Mouse (Mus musculus) heart, postnatal 0 days (tissue): ENCODE measurements around the gene Dus3l. TPM values are rescaled to one million over a fixed set of nuclear protein-coding genes. Genes with fewer than 3 reads are reported as not detected.
A peak's percentile ranks its signal among the peaks of the same experiment; 100 is the strongest.

Experiments used
- ATAC-seq: fragments of 200-750 bp; cut with Nextera tagmentation; 2 replicates; pipeline ENCODE4 v1.8.0; 2017; ENCODE audit warnings: low read depth, moderate number of reproducible peaks, moderate library complexity; ENCODE audit not compliant: insufficient read depth
- DNase-seq: peaks from one replicate; pipeline ENCODE4 v3.0.0-alpha.2; 2016; ENCODE audit warnings: low spot score
- H3K27ac ChIP-seq: fragments of 300-500 bp; sonication (generic); 2 replicates; pipeline ENCODE4 v1.5.1; 2014; ENCODE audit warnings: low read depth, mild to moderate bottlenecking
- H3K27me3 ChIP-seq: fragments of 300-500 bp; sonication (generic); 2 replicates; pipeline ENCODE4 v1.6.1; 2014; ENCODE audit warnings: low read length, mixed read lengths; ENCODE audit not compliant: control insufficient read depth, insufficient read depth
- H3K36me3 ChIP-seq: fragments of 300-500 bp; sonication (generic); replicated peaks from 2 replicates; pipeline ENCODE4 v1.6.1; 2014; ENCODE audit warnings: low read length, mixed read lengths; ENCODE audit not compliant: control insufficient read depth, insufficient read depth
- H3K4me1 ChIP-seq: fragments of 300-500 bp; sonication (generic); 2 replicates; pipeline ENCODE4 v1.6.1; 2014; ENCODE audit warnings: antibody characterized with exemption; ENCODE audit not compliant: control insufficient read depth, insufficient read depth
- H3K4me2 ChIP-seq: fragments of 300-500 bp; sonication (generic); 2 replicates; pipeline ENCODE4 v1.6.1; 2014; ENCODE audit warnings: low read depth, mild to moderate bottlenecking, low read length, moderate library complexity
- H3K4me3 ChIP-seq: fragments of 300-500 bp; sonication (generic); 2 replicates; pipeline ENCODE4 v1.5.1; 2014; ENCODE audit warnings: low read depth, low read length
- H3K9ac ChIP-seq: fragments of 300-500 bp; sonication (generic); replicated peaks from 2 replicates; pipeline ENCODE4 v1.6.1; 2014; ENCODE audit warnings: low read depth, low read length, mixed read lengths
- H3K9me3 ChIP-seq: fragments of 300-500 bp; sonication (generic); replicated peaks from 2 replicates; pipeline ENCODE4 v1.6.1; 2016; ENCODE audit warnings: low read length; ENCODE audit not compliant: control insufficient read depth
- CTCF ChIP-seq: IDR thresholded peaks from 2 replicates; pipeline ENCODE4 v1.5.1; 2016; ENCODE audit warnings: antibody characterized with exemption, control low read depth, low read depth
- EP300 ChIP-seq: IDR thresholded peaks from 2 replicates; pipeline ENCODE4 v1.6.1; 2016; ENCODE audit warnings: antibody characterized with exemption, low read depth
- WGBS: fragments of 180-500 bp; shearing (Covaris S2); extraction: QIAGEN DNeasy Blood & Tissue Kit; methylation state at CpG from one replicate; pipeline ENCODE4 v1.1.7; 2014; 5-methylcytosine and 5-hydroxymethylcytosine counted together
- polyA plus RNA-seq: library from polyadenylated mRNA; unstranded; fragments of >200 nt; fragmentation: Nextera tagmentation; extraction: Ambion mirVana; gene quantifications from 2 replicates; pipeline ENCODE4 v1.2.1, GENCODE M21; 2015
- total RNA-seq: library from RNA; depleted of rRNA; stranded (reverse); fragments of >200 nt; gene quantifications from 2 replicates; pipeline ENCODE4 v1.2.3, GENCODE M21; 2014; ENCODE audit warnings: low replicate concordance; rRNA removed

Gene Dus3l
- total and polyA plus RNA-seq, 2 experiments from 2014 or later, result 23.0 to 25.8 TPM

DNA sequence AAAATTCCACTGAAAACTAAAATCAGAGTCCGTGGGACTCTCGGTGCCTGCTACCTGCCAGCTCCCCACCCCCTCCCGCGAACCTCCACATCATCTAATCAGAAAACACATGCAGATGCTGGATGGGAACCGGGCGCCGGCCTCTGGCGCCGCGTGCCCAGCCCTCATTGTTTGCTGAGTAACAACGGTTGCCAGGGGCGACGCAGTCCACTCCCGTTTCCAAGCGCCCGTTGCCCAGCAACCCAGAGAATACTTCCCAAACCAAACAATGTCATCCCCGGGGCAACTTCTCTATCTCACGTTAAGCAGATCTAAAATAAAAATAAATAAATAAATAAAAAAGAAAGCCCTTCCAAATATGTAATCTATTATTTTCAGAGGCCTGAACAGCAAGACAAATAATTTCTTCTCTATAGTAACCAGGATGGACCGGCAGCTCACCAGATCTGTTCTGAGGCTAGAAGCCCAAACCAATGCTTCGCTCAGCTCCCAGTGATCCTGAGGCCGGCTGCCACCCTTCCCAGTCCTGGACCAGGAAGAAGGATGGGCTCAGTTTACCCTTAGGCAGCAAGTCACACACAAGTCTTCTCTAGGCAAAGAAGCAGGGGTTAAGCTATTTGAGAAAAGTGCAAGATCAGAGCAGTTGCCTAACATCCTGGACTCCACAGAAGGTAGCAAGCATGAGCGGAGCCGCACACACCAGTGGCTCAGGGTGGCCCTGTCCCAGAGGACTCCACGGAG is 49.9 kb downstream of the Dus3l start:
- H3K27me3 ChIP-seq, result no peaks in the 10 kb centered on the region
- no peak for TF ChIP-seq CTCF
- no peak for TF ChIP-seq EP300
- peak overlapping the region; percentile 64 for H3K27ac ChIP-seq
- peaks cover 28% of the 10 kb centered on the region for H3K4me1 ChIP-seq
- no peak overlapping the region for H3K4me2 ChIP-seq
- no peaks in the 10 kb centered on the region for H3K9me3 ChIP-seq
- 14% methylated on average over 24 of the region's 24 CpGs for WGBS
- DNase-seq (peak; percentile 88), ATAC-seq (peak; percentile 59)
- no peak overlapping the region for H3K4me3 ChIP-seq
- no peaks in the 10 kb centered on the region for H3K36me3 ChIP-seq
- H3K9ac ChIP-seq, result no peak overlapping the region

DNA sequence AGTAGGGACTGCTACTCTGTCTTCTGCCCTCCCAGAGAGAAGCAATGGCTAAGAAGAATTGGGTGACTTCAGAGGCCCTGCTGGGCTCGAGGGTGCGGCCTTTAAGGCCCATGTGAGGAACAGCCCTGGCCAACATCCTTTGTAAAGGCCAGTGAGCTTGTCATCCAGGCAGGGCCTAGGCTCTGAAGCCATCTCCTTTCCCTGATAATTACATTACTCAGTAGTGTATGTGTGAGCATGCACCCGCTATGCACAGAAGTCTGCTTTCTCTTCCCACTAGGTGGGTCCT is 50.4 kb downstream of the Dus3l start:
- peaks cover 26% of the 10 kb centered on the region for H3K4me1 ChIP-seq
- WGBS, result 82% methylated on average over 3 of the region's 3 CpGs
- H3K9ac ChIP-seq, result no peak overlapping the region
- ATAC-seq (no peak), DNase-seq (no peak)
- no peak overlapping the region for H3K4me3 ChIP-seq
- no peaks in the 10 kb centered on the region for H3K27me3 ChIP-seq
- H3K4me2 ChIP-seq, result no peak overlapping the region
- H3K9me3 ChIP-seq, result no peaks in the 10 kb centered on the region
- no peak for TF ChIP-seq CTCF
- TF ChIP-seq EP300, result no peak
- H3K36me3 ChIP-seq, result no peaks in the 10 kb centered on the region
- H3K27ac ChIP-seq, result peak overlapping the region; percentile 64

- Histone ChIP-seq H3K4me2 (no peak overlapping the region), H3K27me3 (no peaks in the 10 kb centered on the region), H3K36me3 (no peaks in the 10 kb centered on the region), H3K4me3 (no peak overlapping the region), H3K4me1 (peaks cover 16% of the 10 kb centered on the region), H3K9ac (no peak overlapping the region), H3K9me3 (no peaks in the 10 kb centered on the region), H3K27ac (no peak overlapping the region)
- TF ChIP-seq CTCF (no peak), EP300 (no peak)
- ATAC-seq (no peak), DNase-seq (no peak)
- WGBS, result 43% methylated on average over 11 of the region's 11 CpGs
Observed at GRCm38 (mm10) chr17:56818067-56818636, 53.6 kb downstream of the Dus3l start.

GRCm38 (mm10) chr17:56819032-56819545 is 54.5 kb downstream of the Dus3l start:
- Histone ChIP-seq H3K4me1 (peaks cover 16% of the 10 kb centered on the region), H3K4me3 (no peak overlapping the region), H3K4me2 (no peak overlapping the region), H3K27ac (0 out of 2 replicates have a peak overlapping the region, but pooled peaks have one; percentile 21), H3K9me3 (no peaks in the 10 kb centered on the region), H3K9ac (no peak overlapping the region), H3K36me3 (no peaks in the 10 kb centered on the region), H3K27me3 (no peaks in the 10 kb centered on the region)
- ATAC-seq, result no peak
- 51% methylated on average over 6 of the region's 6 CpGs for WGBS
- DNase-seq, result peak; percentile 44
- TF ChIP-seq CTCF (no peak), EP300 (no peak)

Other genes starting within 250 kb of the Dus3l start
- gene Gm20219, start 210.4 kb upstream of the Dus3l start, total RNA-seq, result not detected in 2 replicates
- gene Gm20219, start 210.4 kb upstream of the Dus3l start, polyA plus RNA-seq, result 0.08 and 0.30 TPM in 2 replicates
- 16.4 and 63.4 TPM in 2 replicates for gene Safb2, start 180.2 kb upstream of the Dus3l start, total RNA-seq
- 22.9 and 24.9 TPM in 2 replicates for gene Safb2, start 180.2 kb upstream of the Dus3l start, polyA plus RNA-seq
- 15.4 and 39.8 TPM in 2 replicates for gene Safb, start 179.9 kb upstream of the Dus3l start, total RNA-seq
- gene Safb, start 179.9 kb upstream of the Dus3l start, polyA plus RNA-seq, result 52.9 and 55.5 TPM in 2 replicates
- gene 2410015M20Rik, start 155.0 kb upstream of the Dus3l start, total RNA-seq, result 199 and 207 TPM in 2 replicates
- 527 and 554 TPM in 2 replicates for gene 2410015M20Rik, start 155.0 kb upstream of the Dus3l start, polyA plus RNA-seq
- 1,192 and 2,008 TPM in 2 replicates for gene Rpl36, start 151.3 kb upstream of the Dus3l start, total RNA-seq
- gene Rpl36, start 151.3 kb upstream of the Dus3l start, polyA plus RNA-seq, result 1,600 and 1,704 TPM in 2 replicates
- 109 and 115 TPM in 2 replicates for gene Lonp1, start 137.9 kb upstream of the Dus3l start, total RNA-seq
- gene Lonp1, start 137.9 kb upstream of the Dus3l start, polyA plus RNA-seq, result 43.6 and 46.4 TPM in 2 replicates
- not detected in 2 replicates for gene Catsperd, start 136.6 kb upstream of the Dus3l start, total RNA-seq
- gene Catsperd, start 136.6 kb upstream of the Dus3l start, polyA plus RNA-seq, result 0.20 and 0.23 TPM in 2 replicates
- 60.9 and 64.7 TPM in 2 replicates for gene Ranbp3, start 91.5 kb upstream of the Dus3l start, total RNA-seq
- 38.8 and 40.6 TPM in 2 replicates for gene Ranbp3, start 91.5 kb upstream of the Dus3l start, polyA plus RNA-seq
- gene Ndufa11, start 47.0 kb upstream of the Dus3l start, total RNA-seq, result 892 and 948 TPM in 2 replicates
- 1,914 and 1,978 TPM in 2 replicates for gene Ndufa11, start 47.0 kb upstream of the Dus3l start, polyA plus RNA-seq
- 15.1 and 16.3 TPM in 2 replicates for gene Vmac, start 46.7 kb upstream of the Dus3l start, total RNA-seq
- gene Vmac, start 46.7 kb upstream of the Dus3l start, polyA plus RNA-seq, result 10.7 and 11.0 TPM in 2 replicates
- 83.1 and 104 TPM in 2 replicates for gene Nrtn, start 7.2 kb upstream of the Dus3l start, total RNA-seq
- 33.9 and 35.5 TPM in 2 replicates for gene Nrtn, start 7.2 kb upstream of the Dus3l start, polyA plus RNA-seq
- gene Prr22, start 5.5 kb downstream of the Dus3l start, total RNA-seq, result 0.62 TPM in 1 of 2 replicates, not detected in the other
- 0.49 and 0.67 TPM in 2 replicates for gene Prr22, start 5.5 kb downstream of the Dus3l start, polyA plus RNA-seq
- 7.0 and 17.9 TPM in 2 replicates for gene Rfx2, start 66.3 kb downstream of the Dus3l start, total RNA-seq
- 2.6 and 3.5 TPM in 2 replicates for gene Rfx2, start 66.3 kb downstream of the Dus3l start, polyA plus RNA-seq
- gene Acsbg2, start 109.7 kb downstream of the Dus3l start, total RNA-seq, result not detected in 2 replicates
- 0.04 TPM in 1 of 2 replicates, not detected in the other for gene Acsbg2, start 109.7 kb downstream of the Dus3l start, polyA plus RNA-seq
- gene 1700061G19Rik, start 110.7 kb downstream of the Dus3l start, total RNA-seq, result not detected in 2 replicates
- gene 1700061G19Rik, start 110.7 kb downstream of the Dus3l start, polyA plus RNA-seq, result 0.36 TPM in 2 replicates
- gene Mllt1, start 170.7 kb downstream of the Dus3l start, total RNA-seq, result 29.8 and 48.5 TPM in 2 replicates
- gene Mllt1, start 170.7 kb downstream of the Dus3l start, polyA plus RNA-seq, result 14.4 and 15.3 TPM in 2 replicates
- gene Acer1, start 217.4 kb downstream of the Dus3l start, total RNA-seq, result not detected in 2 replicates
- gene Acer1, start 217.4 kb downstream of the Dus3l start, polyA plus RNA-seq, result 0.05 TPM in 1 of 2 replicates, not detected in the other
- gene Clpp, start 225.5 kb downstream of the Dus3l start, total RNA-seq, result 116 and 186 TPM in 2 replicates
- 119 and 124 TPM in 2 replicates for gene Clpp, start 225.5 kb downstream of the Dus3l start, polyA plus RNA-seq
- 85.1 and 96.2 TPM in 2 replicates for gene Alkbh7, start 232.6 kb downstream of the Dus3l start, total RNA-seq
- 83.8 and 89.1 TPM in 2 replicates for gene Alkbh7, start 232.6 kb downstream of the Dus3l start, polyA plus RNA-seq
- gene Pspn, start 235.3 kb downstream of the Dus3l start, total RNA-seq, result not detected in 2 replicates
- gene Pspn, start 235.3 kb downstream of the Dus3l start, polyA plus RNA-seq, result 0.27 TPM in 2 replicates
- gene Gtf2f1, start 246.5 kb downstream of the Dus3l start, total RNA-seq, result 20.7 and 22.9 TPM in 2 replicates
- gene Gtf2f1, start 246.5 kb downstream of the Dus3l start, polyA plus RNA-seq, result 30.4 and 31.9 TPM in 2 replicates
- not detected in 2 replicates for gene Gm17949, start 246.7 kb downstream of the Dus3l start, total RNA-seq
- gene Gm17949, start 246.7 kb downstream of the Dus3l start, polyA plus RNA-seq, result 0.19 and 0.45 TPM in 2 replicates